Mouse (Mus musculus) layer of hippocampus, postnatal 14 days (tissue): Measurements from ENCODE around the gene Braf. TPM values are rescaled to one million over a fixed set of nuclear protein-coding genes. Genes with fewer than 3 reads are reported as not detected.
"Not testable (repeated sequence)": the region's sequence is repeated elsewhere in the genome, so short reads cannot be mapped to it uniquely, and the experiment has no call there.

ENCODE experiments used
- DNase-seq, 2 experiments: peaks; one replicate each; pipeline ENCODE4 v3.0.0; 2021 to 2022; ENCODE audit warnings: low spot score in 2 of 2, mixed read lengths in 1 of 2
- long read RNA-seq, 2 experiments: library from polyadenylated mRNA; stranded (forward); transcript quantifications; one replicate each; pipeline ENCODE4 v2.0.0; 2021
- total RNA-seq, 2 experiments: library from RNA; stranded (reverse); gene quantifications; 2 replicates each; pipeline ENCODE4 v1.2.3; 2021

Gene Braf
- 100 to 1,000 TPM in 1 of 2 experiments, 10 to 100 TPM in 1; 99.6 to 107 TPM for total RNA-seq
- long read RNA-seq, experiment 1, partial matches to known transcripts, result 3 of 14 reads
- long read RNA-seq, experiment 1, other reads (novel, unspliced or antisense), result 11 of 14 reads
- long read RNA-seq, experiment 2, partial matches to known transcripts, result 7 of 16 reads
- long read RNA-seq, experiment 2, other reads (novel, unspliced or antisense), result 9 of 16 reads

- peak; percentile 86 to 90 for DNase-seq
These were observed at the start of gene Braf for GRCm38 (mm10) chr6:39724866-39725711. Gene Braf (minus strand): TSS chr6:39725463.

- DNase-seq, result no peak
These were observed 49.8 kb upstream of the Braf start for GRCm38 (mm10) chr6:39775029-39775428.

GRCm38 (mm10) chr6:39757229-39757628, 32.0 kb upstream of the Braf start:
- DNase-seq, result no peak

- peak in 1 of 2 experiments; percentile 16 for DNase-seq
These were observed 24.6 kb upstream of the Braf start for GRCm38 (mm10) chr6:39749881-39750280.

- no peak for DNase-seq
These were observed 21.8 kb upstream of the Braf start for GRCm38 (mm10) chr6:39747094-39747493.

GRCm38 (mm10) chr6:39745456-39745855, 20.2 kb upstream of the Braf start:
- no peak for DNase-seq

GRCm38 (mm10) chr6:39739698-39740097, 14.4 kb upstream of the Braf start:
- DNase-seq, result not testable (repeated sequence)

- DNase-seq, result no peak
These were observed 2.8 kb upstream of the Braf start for GRCm38 (mm10) chr6:39728095-39728494.

GRCm38 (mm10) chr6:39726149-39726548, 886 bp upstream of the Braf start:
- no peak for DNase-seq

- no peak for DNase-seq
These were observed 759 bp downstream of the Braf start for GRCm38 (mm10) chr6:39724542-39724865.

- no peak for DNase-seq
These were observed 1.2 kb downstream of the Braf start for GRCm38 (mm10) chr6:39724071-39724470.

GRCm38 (mm10) chr6:39718567-39718966, 6.7 kb downstream of the Braf start:
- no peak for DNase-seq

GRCm38 (mm10) chr6:39717049-39717448, 8.2 kb downstream of the Braf start:
- no peak for DNase-seq

GRCm38 (mm10) chr6:39714341-39714740, 10.9 kb downstream of the Braf start:
- DNase-seq, result no peak

- DNase-seq, result no peak
These were observed 11.9 kb downstream of the Braf start for GRCm38 (mm10) chr6:39713399-39713798.

GRCm38 (mm10) chr6:39705625-39706024, 19.6 kb downstream of the Braf start:
- no peak for DNase-seq

GRCm38 (mm10) chr6:39693126-39693525, 32.1 kb downstream of the Braf start:
- no peak for DNase-seq

GRCm38 (mm10) chr6:39686839-39687238, 38.4 kb downstream of the Braf start:
- DNase-seq, result not testable (repeated sequence)

GRCm38 (mm10) chr6:39681795-39682194, 43.5 kb downstream of the Braf start:
- no peak for DNase-seq

GRCm38 (mm10) chr6:39680524-39680923, 44.7 kb downstream of the Braf start:
- no peak for DNase-seq

- DNase-seq, result no peak
These were observed 47.0 kb downstream of the Braf start for GRCm38 (mm10) chr6:39678241-39678640.

- peak in 1 of 2 experiments; percentile 29 for DNase-seq
These were observed 50.2 kb downstream of the Braf start for GRCm38 (mm10) chr6:39675081-39675480.

GRCm38 (mm10) chr6:39611296-39611695, 114.0 kb downstream of the Braf start:
- DNase-seq, result no peak
